Mouse (Mus musculus): ENCODE results near the gene Elane. TPM values are rescaled to one million over a fixed set of nuclear protein-coding genes. Genes with fewer than 3 reads are reported as not detected.
A peak's percentile ranks its signal among the peaks of the same experiment; 100 is the strongest.

Gene Elane
- total RNA-seq, 2 experiments from 2014 or later, result not detected

DNA sequence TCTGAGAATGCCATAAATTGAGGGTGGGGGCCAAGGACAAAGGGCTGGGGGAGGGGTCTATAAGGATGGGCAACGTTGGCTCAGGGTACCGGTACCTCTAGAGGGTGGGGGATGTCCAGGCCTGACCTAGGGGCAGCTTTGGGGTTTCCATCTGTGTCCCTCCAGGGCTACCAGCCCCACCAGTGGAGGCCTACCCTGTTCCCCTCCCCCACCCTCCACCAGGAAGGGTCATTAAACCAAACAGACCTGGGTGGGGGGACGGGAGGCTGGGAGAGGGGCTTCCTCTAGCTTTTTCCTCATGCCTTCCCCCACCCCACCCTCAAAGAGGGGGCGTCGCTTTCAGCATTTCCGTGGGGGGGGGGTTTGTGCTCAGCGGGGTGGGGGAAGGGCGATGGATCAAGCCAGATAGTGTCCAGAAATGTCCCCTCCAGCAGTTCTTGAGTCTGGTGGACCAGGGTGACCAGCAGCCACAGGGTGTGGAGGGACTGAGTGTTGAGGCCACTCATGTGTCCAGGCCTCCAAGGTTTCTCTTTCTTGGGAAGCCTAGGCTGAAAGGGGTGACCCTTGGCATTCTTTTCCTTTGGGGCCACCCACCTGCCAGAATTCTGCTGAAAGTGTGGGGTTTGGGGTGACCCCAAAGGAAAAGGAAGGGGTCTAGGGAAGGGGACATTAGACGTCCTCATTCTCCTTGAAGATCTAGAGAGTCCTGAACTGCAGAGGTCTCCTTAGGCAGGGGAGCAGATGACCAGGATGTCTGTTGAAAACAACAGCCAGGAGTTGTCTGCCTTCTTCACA, 43.1 kb downstream of the Elane start:
- DNase-seq (ENCODE audit: low spot score), result no peak

DNA sequence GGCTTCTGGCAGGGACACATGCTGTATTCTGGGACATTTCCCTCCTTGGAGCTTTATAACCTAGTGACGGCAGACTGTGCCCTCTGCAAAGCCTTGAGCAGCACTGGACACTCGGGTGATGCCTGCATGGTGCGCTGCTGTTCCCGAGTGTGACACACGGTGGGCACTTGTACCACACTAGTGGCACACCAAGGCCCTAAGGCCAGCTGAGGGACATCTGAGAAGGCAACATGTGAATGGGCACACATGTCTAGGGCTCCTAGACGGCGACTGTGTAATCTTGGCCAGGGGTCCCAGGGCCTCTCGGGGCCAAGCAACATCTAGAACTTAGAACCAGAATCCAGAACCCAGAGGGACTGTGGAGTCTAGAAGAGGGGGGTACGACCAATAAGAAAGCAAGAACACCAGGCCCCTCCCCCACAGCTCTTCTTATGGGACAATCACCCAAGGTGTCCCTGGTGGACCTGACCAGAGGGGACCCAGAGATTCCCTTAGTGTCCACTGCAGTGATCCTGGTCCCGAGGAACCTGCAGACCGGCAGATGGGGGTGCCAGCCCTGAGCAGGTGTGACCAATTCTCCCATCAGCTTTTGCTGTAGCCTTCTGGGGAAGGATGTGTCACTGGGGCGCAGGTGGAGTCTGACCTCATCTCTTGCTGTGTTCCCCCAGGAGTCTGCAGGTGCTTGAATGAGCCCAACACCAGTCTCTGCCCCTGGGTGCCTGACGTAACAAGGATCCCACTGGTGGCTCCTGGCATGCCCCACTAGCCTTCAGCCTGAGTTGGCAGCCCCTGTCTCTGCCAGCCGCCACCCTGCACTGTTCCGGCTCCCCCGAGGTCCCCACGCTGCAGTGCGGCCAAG, 44.1 kb downstream of the Elane start:
- DNase-seq (ENCODE audit: low spot score), result no peak

DNA sequence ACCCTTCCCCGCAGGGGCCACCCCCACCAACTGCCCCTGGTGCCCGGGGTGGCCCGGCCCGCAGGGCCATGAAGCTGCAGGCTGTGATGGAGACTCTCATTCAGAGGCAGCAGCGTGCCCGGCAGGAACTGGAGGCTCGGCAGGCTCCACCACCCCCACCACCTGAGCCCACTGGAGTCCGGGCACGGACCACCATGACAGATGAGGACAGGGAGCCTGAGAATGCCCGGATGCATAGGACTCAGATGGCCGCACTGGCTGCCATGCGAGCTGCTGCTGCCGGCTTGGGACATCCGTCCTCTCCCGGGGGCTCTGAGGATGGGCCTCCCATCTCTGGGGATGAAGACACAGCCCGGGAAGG, 44.8 kb downstream of the Elane start:
- DNase-seq (ENCODE audit: low spot score), result no peak

DNA sequence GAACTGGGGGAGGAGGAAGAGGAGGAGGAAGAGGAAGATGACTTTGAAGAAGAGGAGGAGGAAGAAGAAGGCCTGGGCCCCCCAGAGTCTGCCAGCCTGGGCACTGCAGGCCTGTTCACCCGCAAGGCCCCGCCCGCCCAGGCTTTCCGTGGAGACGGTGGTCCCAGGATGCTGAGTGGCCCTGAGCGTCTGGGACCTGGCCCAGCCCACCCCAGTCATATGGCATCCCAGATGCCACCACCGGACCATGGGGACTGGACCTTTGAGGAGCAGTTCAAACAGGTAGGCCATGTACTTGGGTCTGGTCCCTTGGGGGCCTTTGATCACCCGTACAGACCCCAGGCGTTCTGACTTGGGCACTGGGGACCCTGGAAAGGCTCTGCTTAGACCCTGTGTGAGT, 45.8 kb downstream of the Elane start:
- DNase-seq (ENCODE audit: low spot score), result no peak

DNA sequence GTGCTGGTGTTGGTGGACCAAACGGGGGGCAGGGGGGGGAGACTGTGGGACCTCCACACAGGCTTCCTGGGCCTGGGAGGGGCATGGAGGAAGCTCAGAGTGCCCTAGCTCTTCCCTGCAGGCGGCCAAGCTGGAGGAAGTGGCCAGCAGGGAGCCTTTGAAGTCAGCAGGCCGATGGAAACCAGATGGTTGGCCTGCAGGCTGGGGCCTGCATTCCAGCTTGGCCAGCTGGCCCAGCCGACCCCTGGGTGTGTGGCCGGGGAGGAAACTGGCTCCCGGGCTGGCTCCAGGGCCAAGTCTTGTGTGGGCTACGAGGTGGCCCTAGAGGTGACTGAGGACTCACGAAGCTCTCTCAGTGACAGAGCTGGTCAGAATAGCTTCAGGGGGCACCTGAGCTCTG, 46.7 kb downstream of the Elane start:
- peak; percentile 68 for DNase-seq (ENCODE audit: low spot score)

DNA sequence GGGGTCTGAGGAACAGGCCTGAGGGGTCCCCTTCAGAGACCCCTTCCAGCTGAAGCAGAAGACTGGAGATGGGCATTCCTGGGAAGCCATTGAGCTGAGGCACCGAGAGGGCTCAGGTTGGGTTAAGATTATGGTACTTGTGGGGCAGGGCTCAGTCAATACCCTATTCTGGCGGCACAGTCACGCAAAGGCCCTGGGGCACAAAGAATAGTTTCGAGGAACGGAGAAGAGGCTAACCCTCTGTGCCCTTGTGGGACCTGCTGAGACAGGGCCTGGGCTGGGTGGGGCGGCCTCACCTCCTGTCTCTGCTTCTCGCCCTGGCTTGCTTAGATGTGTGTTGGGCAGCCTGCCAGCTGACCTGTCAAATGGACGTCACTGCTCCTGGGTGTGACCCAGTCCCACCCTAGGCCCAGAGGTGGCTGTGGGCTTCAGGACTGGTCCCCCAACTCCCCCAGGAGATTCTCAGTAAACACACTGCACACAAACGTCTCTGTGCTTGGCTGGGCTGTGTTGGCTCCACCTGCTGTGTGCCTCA, 47.2 kb downstream of the Elane start:
- no peak for DNase-seq (ENCODE audit: low spot score)

DNA sequence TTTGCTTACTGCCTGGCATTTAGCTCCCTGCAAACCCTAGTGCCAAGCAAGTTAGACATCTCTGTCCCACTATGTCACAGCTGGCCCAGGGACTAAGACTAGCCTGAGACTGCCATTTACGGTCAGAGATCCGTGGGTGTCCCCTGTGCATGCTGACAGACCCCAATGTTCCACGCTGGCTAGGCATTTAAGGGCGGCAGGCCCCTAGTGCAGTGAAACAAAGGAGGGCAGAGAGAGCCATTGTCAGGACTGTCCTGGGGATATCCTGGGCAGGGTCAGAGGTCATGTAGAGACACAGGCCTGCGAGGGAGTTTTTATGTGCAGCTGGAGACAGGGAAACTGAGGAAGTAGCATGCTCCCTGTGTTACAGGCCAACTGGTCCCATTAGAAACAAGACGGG, 47.8 kb downstream of the Elane start:
- DNase-seq (ENCODE audit: low spot score), result no peak

DNA sequence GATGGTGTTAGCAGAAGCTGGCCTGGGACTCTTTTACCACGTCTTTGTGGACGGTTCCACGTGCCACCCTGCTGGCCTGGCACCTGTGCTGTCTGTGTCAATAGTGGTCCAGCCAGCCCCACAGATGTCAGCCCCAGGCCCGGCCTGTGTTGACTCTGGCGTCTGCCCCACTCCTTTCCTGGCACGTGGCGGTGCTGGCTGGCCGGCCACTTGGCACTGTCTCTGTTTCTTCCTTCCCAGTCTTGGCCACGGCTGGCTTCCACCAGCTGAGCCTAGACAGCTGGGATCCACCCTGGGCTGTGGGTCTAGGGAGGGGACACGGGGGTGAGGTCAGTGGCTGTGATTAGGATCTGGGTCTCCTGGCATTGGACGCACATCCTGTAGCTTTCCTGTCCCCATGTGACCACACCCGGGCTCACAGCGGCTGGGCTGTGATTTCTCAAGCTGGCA, 48.2 kb downstream of the Elane start:
- DNase-seq (ENCODE audit: low spot score), result peak; percentile 94

DNA sequence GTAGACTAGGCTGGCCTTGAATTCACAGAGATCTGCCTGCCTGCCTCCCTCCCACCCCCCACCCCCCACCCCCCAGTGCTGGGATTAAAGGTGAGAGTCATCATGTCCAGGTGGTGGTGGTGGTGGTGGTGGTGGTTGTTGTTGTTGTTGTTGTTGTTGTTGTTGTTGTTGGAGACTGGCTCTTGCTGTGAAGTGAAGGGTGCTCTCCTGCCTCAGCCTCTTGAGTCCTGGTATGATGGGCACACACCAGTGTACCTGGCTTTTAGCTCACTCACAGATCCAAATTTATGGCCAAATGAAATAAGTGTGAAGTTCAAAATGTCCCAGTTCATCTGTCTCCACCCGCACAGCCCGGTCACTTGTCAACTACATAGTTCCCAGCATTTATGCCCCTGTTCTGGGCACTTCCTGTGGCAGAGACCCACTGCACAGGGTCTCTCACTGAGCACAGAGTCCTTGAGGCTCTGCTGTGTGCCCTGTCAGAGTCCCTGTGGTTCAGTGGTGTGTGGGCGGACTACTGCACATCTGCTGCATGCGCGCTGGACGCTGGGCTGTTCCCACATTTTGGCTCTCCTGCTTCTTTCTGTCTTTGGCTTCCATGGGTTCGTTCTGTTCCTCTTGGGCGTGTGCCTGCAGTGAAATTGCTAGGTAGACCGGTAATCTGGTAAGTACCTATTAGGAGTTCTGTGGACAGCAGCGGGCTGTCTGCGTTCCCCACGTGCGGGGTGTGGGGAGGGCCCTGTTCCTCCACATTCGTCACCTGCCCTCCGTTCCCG, 48.9 kb downstream of the Elane start:
- no peak for DNase-seq (ENCODE audit: low spot score)

DNA sequence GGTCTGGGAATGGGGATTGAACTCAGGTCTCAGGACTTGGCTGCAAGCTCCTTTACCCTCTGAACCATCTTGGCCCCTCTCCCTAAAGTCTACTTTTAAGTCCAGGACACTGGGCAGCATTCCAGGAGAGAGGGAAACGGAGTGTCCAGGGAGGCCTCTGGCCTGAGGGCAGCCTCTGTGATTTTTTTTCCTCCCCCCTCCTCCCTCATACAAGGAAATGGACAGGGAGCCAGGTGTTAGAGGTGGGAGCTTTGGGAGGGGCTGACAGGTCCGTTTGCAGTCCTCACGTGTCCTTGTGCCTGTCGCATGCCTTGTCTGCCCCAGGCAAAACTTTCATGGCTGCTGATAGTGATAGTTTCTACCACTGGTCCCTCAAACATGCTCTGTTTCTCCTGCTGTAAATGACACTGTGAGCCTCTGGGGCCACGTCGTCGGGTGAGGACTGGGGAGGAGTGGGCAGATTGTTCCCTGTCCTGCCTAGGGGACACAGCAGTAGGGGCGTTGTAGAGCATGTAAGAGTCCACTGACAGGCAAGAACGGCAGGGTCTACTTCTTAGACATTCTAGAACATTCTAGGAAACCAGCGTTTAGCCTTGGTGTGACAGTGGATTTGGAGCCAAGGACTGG, 50.4 kb downstream of the Elane start:
- DNase-seq (ENCODE audit: low spot score), result no peak

DNA sequence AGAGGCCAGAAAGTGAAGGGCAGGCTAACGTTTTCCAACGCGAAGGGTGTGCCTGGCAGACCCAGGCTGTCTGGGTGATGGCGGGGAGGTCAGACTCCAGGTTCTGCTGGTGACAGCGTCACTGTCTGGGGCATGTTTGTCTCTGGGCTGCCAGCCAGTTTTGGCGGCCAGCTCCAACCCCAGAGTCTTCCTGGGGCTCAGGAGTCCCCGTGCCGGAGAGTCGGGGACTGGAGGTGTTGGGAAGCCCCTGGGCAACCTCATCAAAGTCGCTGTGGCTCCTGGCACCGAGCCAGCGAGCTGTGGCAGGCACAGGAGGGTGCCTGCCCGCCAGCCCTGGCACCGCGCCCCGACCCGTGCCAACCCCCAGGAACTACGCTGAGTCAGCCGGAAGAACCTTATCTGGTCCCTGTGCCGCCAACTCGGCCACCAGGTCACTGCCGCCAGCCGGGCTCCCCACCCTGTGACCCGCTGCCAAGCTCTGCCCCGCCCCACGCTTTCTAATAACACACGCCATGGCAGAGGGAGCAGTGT, 50.9 kb downstream of the Elane start:
- peak; percentile 73 for DNase-seq (ENCODE audit: low spot score)

Small RNA genes within 50 kb of the gene (microRNA-seq; reads per million reads assigned to microRNA genes)
- not detected for gene Mir6910

Other genes with a start within 250 kb of the Elane start
- 10 to 100 TPM in 1 of 2 experiments, 1 to 10 TPM in 1; 7.5 to 10.0 TPM for gene Shc2, start 248.3 kb upstream of the Elane start, total RNA-seq (2021)
- gene Odf3l2, start 240.5 kb upstream of the Elane start, total RNA-seq (2021), result 100 to 1,000 TPM in 1 of 2 experiments, 10 to 100 TPM in 1; 42.1 to 178 TPM
- gene Madcam1, start 221.7 kb upstream of the Elane start, total RNA-seq (2021), result not detected
- 10 to 100 TPM; 19.1 to 19.7 TPM for gene Tpgs1, start 216.9 kb upstream of the Elane start, total RNA-seq (2021)
- 100 to 1,000 TPM; 388 to 419 TPM for gene Cdc34, start 204.1 kb upstream of the Elane start, total RNA-seq (2021)
- gene Gzmm, start 197.2 kb upstream of the Elane start, total RNA-seq (2021), result 10 to 100 TPM in 1 of 2 experiments, 1 to 10 TPM in 1; 8.3 to 10.1 TPM
- 100 to 1,000 TPM; 540 to 773 TPM for gene Bsg, start 181.8 kb upstream of the Elane start, total RNA-seq (2021)
- under 1 TPM; 0.47 to 0.66 TPM for gene Hcn2, start 169.6 kb upstream of the Elane start, total RNA-seq (2021)
- 10 to 100 TPM; 31.9 to 36.7 TPM for gene Polrmt, start 139.7 kb upstream of the Elane start, total RNA-seq (2021)
- gene Fgf22, start 131.2 kb upstream of the Elane start, total RNA-seq (2021), result not detected
- gene Rnf126, start 119.3 kb upstream of the Elane start, total RNA-seq (2021), result 10 to 100 TPM; 49.5 to 54.5 TPM
- gene Fstl3, start 109.0 kb upstream of the Elane start, total RNA-seq (2021), result 1 to 10 TPM; 1.2 to 1.9 TPM
- gene Prss57, start 95.3 kb upstream of the Elane start, total RNA-seq (2021), result not detected
- gene Palm, start 92.7 kb upstream of the Elane start, total RNA-seq (2021), result 10 to 100 TPM; 11.1 to 22.9 TPM
- under 1 TPM in 1 of 2 experiments, not detected in 1; 0.40 TPM for gene Misp, start 65.3 kb upstream of the Elane start, total RNA-seq (2021)
- 10 to 100 TPM; 12.7 to 22.7 TPM for gene Ptbp1, start 31.8 kb upstream of the Elane start, total RNA-seq (2021)
- gene Prtn3, start 11.8 kb upstream of the Elane start, total RNA-seq (2021), result not detected
- gene Plppr3, start 11.6 kb upstream of the Elane start, total RNA-seq (2021), result under 1 TPM; 0.11 to 0.17 TPM
- gene Cfd, start 4.6 kb downstream of the Elane start, total RNA-seq (2021), result 100 to 1,000 TPM in 1 of 2 experiments, 10 to 100 TPM in 1; 46.0 to 111 TPM
- 10 to 100 TPM; 31.2 to 32.8 TPM for gene Med16, start 22.7 kb downstream of the Elane start, total RNA-seq (2021)
- not detected for gene Gm26602, start 24.6 kb downstream of the Elane start, total RNA-seq (2021)
- gene Kiss1r, start 30.7 kb downstream of the Elane start, total RNA-seq (2021), result under 1 TPM; 0.21 TPM
- gene R3hdm4, start 35.0 kb downstream of the Elane start, total RNA-seq (2021), result 100 to 1,000 TPM; 114 to 115 TPM
- 1 to 10 TPM; 1.5 to 1.7 TPM for gene Arid3a, start 40.8 kb downstream of the Elane start, total RNA-seq (2021)
- gene Wdr18, start 73.9 kb downstream of the Elane start, total RNA-seq (2021), result 10 to 100 TPM; 21.0 to 22.9 TPM
- under 1 TPM; 0.32 to 0.59 TPM for gene Grin3b, start 84.5 kb downstream of the Elane start, total RNA-seq (2021)
- gene Tmem259, start 98.1 kb downstream of the Elane start, total RNA-seq (2021), result 10 to 100 TPM; 68.7 to 84.2 TPM
- gene Cnn2, start 102.3 kb downstream of the Elane start, total RNA-seq (2021), result 10 to 100 TPM in 1 of 2 experiments, 1 to 10 TPM in 1; 5.2 to 10.5 TPM
- gene Abca7, start 110.2 kb downstream of the Elane start, total RNA-seq (2021), result 1 to 10 TPM; 6.6 to 7.6 TPM
- 1 to 10 TPM in 1 of 2 experiments, under 1 TPM in 1; 0.75 to 1.3 TPM for gene Arhgap45, start 130.4 kb downstream of the Elane start, total RNA-seq (2021)
- 10 to 100 TPM; 44.3 to 46.2 TPM for gene Polr2e, start 153.5 kb downstream of the Elane start, total RNA-seq (2021)
- 100 to 1,000 TPM; 631 to 739 TPM for gene Gpx4, start 160.9 kb downstream of the Elane start, total RNA-seq (2021)
- gene Sbno2, start 219.3 kb downstream of the Elane start, total RNA-seq (2021), result 1 to 10 TPM; 5.4 to 5.9 TPM
- 100 to 1,000 TPM; 145 to 148 TPM for gene Stk11, start 229.6 kb downstream of the Elane start, total RNA-seq (2021)

Measured in gastrocnemius, adult 18-20 months (tissue).